Mouse (Mus musculus): Measurements from ENCODE around the gene Prpf19. TPM values are rescaled to one million over a fixed set of nuclear protein-coding genes. Genes with fewer than 3 reads are reported as not detected.
A peak's percentile ranks its signal among the peaks of the same experiment; 100 is the strongest.

Gene Prpf19
- total RNA-seq (2017) = 121 and 140 TPM in 2 replicates

GRCm38 (mm10) chr19:10895016-10895528 is at the start of gene Prpf19:
Prpf19 (plus strand) TSS chr19:10895231.
- peak; percentile 96 for ATAC-seq (replicated peaks; ENCODE audit: low read depth, poor library complexity, severe bottlenecking)

- ATAC-seq (replicated peaks; ENCODE audit: low read depth, poor library complexity, severe bottlenecking) = no peak
Observed at GRCm38 (mm10) chr19:10845454-10845853, 49.6 kb upstream of the Prpf19 start.

- no peak for ATAC-seq (replicated peaks; ENCODE audit: low read depth, poor library complexity, severe bottlenecking)
Observed at GRCm38 (mm10) chr19:10846150-10846549, 48.9 kb upstream of the Prpf19 start.

GRCm38 (mm10) chr19:10847311-10848087 is 47.5 kb upstream of the Prpf19 start:
- no peak for ATAC-seq (replicated peaks; ENCODE audit: low read depth, poor library complexity, severe bottlenecking)

- ATAC-seq (replicated peaks; ENCODE audit: low read depth, poor library complexity, severe bottlenecking) = no peak
Observed at GRCm38 (mm10) chr19:10855422-10855821, 39.6 kb upstream of the Prpf19 start.

- ATAC-seq (replicated peaks; ENCODE audit: low read depth, poor library complexity, severe bottlenecking) = no peak
Observed at GRCm38 (mm10) chr19:10856520-10856919, 38.5 kb upstream of the Prpf19 start.

GRCm38 (mm10) chr19:10860072-10860497 is 34.9 kb upstream of the Prpf19 start:
- ATAC-seq (replicated peaks; ENCODE audit: low read depth, poor library complexity, severe bottlenecking) = no peak

GRCm38 (mm10) chr19:10866351-10866750 is 28.7 kb upstream of the Prpf19 start:
- no peak for ATAC-seq (replicated peaks; ENCODE audit: low read depth, poor library complexity, severe bottlenecking)

GRCm38 (mm10) chr19:10867946-10868622 is 26.9 kb upstream of the Prpf19 start:
- no peak for ATAC-seq (replicated peaks; ENCODE audit: low read depth, poor library complexity, severe bottlenecking)

GRCm38 (mm10) chr19:10868623-10869141 is 26.3 kb upstream of the Prpf19 start:
- ATAC-seq (replicated peaks; ENCODE audit: low read depth, poor library complexity, severe bottlenecking) = no peak

- peak; percentile 65 for ATAC-seq (replicated peaks; ENCODE audit: low read depth, poor library complexity, severe bottlenecking)
Observed at GRCm38 (mm10) chr19:10869241-10869885, 25.7 kb upstream of the Prpf19 start.

GRCm38 (mm10) chr19:10869886-10870527 is 25.0 kb upstream of the Prpf19 start, which contains the start of gene Tmem132a:
Tmem132a (minus strand) TSS chr19:10869940.
- ATAC-seq (replicated peaks; ENCODE audit: low read depth, poor library complexity, severe bottlenecking) = no peak

GRCm38 (mm10) chr19:10870676-10871075 is 24.4 kb upstream of the Prpf19 start:
- no peak for ATAC-seq (replicated peaks; ENCODE audit: low read depth, poor library complexity, severe bottlenecking)

- ATAC-seq (replicated peaks; ENCODE audit: low read depth, poor library complexity, severe bottlenecking) = no peak
Observed at GRCm38 (mm10) chr19:10871328-10871961, 23.6 kb upstream of the Prpf19 start.

- no peak for ATAC-seq (replicated peaks; ENCODE audit: low read depth, poor library complexity, severe bottlenecking)
Observed at GRCm38 (mm10) chr19:10878201-10878837, 16.7 kb upstream of the Prpf19 start.

- ATAC-seq (replicated peaks; ENCODE audit: low read depth, poor library complexity, severe bottlenecking) = peak; percentile 90
Observed at GRCm38 (mm10) chr19:10880085-10880974, 14.7 kb upstream of the Prpf19 start.

GRCm38 (mm10) chr19:10880975-10881425 is 14.0 kb upstream of the Prpf19 start:
- 0 out of 2 replicates have a peak, but pooled peaks have one; percentile 1 for ATAC-seq (replicated peaks; ENCODE audit: low read depth, poor library complexity, severe bottlenecking)
